Mouse (Mus musculus): ENCODE results near the gene As3mt.
A peak's percentile ranks its signal among the peaks of the same experiment; 100 is the strongest.
"Not testable (repeated sequence)": the region's sequence is repeated elsewhere in the genome, so short reads cannot be mapped to it uniquely, and the experiment has no call there.

Gene As3mt

DNA sequence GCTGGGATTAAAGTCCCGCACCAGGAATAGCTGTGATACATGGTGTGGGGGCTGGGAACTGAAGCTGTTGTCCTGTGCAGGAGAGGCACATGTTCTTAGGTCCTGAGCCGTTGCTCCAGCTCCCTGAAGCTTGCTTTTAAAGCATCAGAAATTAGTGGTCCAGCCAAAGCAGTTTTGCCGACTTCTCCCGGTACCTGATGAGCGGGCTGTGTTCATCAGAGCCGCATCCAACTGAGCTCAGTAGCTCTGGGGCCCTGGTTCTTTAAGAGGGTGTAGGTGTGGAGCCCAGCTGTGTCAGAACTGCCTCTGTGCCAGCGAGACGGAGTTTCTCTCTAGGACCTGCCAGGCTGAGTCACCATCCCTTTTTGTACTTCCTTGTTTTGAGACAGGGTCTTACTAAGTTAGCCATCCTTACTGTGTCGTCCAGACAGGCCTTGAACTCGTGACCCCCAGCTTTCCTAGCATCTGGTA, 8.2 kb upstream of the As3mt start:
- no peak for DNase-seq (ENCODE audit: low spot score in 2 of 2)

DNA sequence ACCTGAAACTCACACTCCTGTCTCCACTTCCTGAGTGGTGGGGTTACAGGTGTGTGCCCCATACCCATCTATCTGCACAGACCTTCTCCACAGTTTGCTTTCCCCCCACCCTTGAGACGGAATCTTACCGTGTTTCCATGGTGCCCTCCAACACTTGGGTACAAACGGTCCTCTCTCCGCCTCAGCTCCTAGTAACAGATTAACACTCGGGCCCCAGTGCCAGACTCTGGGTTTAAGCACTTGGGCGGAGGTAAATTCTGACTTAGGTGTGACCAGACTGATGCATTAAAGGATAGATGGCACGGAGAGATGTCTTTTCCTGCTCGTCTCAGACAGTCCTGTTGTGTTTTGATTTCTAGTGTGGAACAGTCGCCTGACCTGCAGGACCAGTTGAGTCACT, 6.1 kb upstream of the As3mt start:
- DNase-seq (ENCODE audit: low spot score in 2 of 2) = no peak

DNA sequence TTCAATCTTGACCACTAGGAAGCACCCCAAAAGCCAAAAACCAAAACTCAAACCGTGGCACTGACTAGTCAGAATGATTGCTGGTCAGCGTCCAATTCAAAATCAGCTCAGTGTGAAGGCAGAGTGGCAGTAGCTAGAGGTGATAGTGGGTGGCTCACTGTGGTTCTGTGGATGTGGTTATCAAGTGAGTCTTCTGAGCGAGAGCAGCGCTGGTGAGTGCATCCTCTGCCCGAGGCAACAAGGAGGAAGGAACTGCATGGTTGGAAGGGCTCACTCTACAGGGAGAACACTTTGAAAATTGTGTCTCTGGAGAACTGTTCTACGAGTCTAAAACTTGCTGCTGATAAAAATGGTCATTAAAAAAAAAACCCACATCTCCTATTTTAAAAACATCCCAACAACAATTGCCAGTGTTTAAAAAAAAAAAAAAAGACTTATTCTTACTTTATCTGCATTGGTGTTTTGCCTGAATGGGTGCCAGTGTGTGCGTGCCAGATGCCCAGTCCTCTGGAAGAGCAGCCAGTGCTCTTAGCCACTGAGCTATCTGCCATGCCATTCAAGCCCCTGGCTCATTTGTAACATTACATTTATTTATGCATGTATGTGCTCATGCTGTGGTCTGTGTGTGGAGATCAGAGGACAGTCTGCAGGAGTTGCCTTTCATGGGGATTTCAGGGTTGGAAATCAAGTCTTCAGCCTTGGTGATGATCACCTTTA, 1.3 kb upstream of the As3mt start:
- peak in 1 of 2 experiments; percentile 32 for DNase-seq (ENCODE audit: low spot score in 2 of 2)

DNA sequence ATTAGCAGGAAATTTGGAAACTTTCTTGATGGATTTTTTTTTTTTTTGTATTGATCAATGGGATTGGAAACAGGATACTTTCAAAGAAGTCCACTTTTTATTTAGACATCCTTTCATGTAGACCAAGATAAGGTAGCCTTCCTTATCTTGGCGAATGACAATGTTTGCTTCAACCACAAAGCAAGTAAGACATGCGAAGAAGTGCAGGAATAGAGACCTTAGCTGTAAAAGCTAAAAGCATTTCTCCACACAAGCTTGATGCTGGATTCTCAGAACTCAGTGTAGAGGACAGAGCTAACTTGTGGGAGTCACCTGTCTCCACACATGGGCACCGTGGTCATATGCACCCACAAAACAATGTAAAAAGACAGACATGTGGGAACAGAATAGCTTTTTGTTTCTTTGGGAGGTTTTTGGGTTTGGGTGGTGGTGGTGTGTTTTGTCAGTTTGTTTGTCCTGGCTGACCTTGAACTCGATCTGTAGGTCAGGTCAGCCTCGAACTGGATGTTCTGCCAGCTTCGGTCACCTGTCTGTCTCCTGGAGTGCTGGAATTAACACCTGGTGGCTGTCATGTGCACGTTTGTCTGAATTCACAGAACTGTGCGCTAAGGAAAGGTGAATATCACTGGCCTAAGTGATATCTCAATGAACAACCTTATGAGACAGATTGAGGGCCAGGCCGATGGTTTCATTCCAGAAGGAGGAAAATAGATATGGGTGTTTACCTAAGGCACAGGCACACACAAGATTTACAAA, 540 bp upstream of the As3mt start:
- no peak for DNase-seq (ENCODE audit: low spot score in 2 of 2)

DNA sequence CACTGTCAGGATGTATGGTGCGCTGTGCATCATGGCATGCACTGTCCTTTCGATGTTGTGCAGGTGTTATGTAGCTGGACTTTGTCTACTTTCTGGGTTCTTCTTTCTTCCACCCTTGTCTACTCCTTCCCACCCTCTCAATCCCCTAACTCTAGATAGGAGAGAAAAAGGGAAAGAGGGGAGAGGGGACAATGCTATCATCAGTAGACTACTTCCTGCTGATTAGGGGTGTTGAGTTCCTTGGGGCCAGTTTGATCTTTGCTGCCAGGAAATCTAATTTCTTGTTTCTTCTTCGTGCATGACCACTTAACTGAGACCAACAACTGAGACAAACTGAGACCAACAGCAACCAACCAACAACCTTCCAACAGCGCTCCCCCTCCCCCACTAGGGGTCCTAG, 3.4 kb downstream of the As3mt start:
- DNase-seq (ENCODE audit: low spot score in 2 of 2) = no peak

DNA sequence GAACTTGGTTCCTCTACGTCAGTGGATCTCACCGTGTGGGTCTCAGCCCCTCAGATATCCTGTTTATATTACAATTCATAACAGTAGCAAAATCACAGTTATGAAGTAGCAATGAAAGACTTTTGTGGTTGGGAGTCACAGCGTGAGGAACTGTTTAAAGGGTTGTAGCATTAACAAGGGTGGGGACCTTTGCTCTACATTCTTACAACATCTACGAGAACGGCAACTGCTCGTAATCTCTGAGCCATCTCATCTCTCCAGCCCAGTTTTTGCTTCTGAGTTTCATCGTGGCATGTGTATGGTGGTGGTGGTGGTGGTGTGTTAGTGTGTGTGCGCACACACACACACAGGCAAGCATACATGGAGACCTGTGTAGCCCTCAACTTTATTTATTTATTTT, 7.0 kb downstream of the As3mt start:
- DNase-seq (ENCODE audit: low spot score in 2 of 2) = no peak

DNA sequence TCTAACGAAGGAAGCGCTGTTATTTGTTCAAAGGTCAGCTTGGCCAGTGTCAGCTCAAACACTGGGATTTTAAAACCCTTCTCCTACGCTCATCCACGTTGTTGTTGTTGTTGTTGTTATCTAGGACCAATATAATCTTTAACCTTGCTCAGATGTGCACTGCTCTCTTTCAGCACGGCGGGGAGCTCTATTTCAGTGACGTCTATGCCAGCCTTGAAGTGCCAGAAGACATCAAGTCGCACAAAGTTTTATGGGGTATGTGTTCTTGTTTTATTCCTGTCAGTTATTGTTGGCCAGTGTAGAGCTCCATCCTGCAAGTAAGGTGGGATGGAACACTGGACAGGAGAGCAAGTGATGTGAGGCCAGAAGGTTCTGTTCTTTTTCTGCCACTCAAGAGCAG, 7.8 kb downstream of the As3mt start:
- DNase-seq (ENCODE audit: low spot score in 2 of 2) = no peak

DNA sequence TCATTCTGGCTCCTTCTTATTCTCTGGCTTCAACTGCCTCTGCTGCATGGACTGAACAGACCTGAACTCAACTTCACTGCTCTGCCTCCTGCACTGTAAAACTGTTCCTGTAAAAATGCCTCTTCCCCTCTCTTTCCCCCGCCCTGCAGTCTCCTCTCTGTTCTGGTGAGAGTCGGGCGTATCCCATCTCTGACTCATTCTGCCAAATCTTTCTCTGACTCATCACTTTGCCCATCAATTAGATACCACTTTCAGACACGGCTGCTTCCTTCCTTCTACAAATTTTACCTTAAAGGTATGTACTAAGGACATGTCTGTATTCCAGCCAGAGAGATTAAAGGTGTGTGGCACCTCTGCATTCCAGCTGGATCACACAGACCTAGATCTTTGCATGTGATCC, 10.9 kb downstream of the As3mt start:
- no peak for DNase-seq (ENCODE audit: low spot score in 2 of 2)

DNA sequence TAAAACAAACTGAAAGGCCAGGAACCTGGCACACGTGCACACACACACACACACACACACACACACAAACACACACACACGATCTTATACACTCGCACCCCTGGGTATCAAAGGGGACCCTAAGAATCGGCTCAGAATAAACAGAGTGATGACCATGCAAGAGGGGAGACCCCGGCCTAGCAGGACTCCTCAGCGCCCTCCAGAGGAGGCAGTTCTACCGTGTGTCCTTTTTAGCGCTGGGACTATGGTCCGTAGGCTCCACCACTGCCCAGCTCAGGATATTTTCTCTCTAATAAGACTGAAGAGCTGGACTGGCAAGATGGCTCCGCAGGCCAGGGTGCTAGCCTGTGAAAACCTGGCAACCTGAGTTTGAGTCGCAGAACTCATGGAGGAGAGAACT, 17.2 kb downstream of the As3mt start:
- no peak for DNase-seq (ENCODE audit: low spot score in 2 of 2)

DNA sequence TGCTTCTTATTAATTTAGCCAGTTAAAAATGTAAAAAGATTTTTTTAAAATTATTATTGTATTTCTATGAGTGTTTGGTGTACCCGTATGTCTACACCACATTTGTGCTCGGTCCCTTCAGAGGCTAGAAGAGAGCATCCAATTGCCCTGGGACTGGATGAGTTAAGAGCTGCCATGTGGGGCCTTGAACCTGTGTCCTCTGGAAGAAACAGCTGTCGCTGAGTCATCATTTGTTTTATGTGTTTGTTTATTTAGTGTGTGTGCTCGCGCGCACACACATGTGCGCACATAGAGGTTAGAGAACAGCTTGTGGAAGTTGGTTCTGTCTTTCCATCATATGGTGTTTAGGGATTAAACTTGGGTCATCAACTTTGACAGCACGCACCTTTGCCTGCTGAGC, 18.9 kb downstream of the As3mt start:
- no peak for DNase-seq (ENCODE audit: low spot score in 2 of 2)

DNA sequence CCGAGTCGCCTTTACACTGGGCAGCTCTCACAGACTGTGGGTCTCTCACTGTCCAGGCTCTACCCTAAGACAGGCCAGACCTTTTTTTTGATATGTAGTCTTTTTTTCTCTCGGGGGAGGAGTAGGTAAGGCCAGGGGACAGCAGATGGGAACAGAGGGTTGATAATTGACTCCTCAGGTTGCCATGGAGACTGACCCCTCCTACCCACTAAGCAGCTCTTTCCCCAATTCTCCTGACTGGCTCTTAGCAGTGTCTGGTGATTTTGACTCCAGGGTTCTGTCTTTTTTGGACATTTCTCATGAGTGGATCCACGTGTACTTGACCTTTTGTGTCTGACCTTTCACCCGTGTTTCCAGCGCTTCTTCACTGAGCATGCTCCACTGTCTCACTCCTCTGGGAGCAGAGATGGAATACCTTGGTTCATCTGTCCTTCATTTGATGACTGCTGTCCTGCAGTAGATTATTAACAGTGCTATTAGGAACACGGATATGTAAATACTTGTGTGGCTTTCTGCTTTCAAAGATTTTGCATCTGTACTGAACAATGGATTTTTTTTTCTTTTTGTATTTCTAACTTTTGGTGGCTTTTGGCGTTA, 20.0 kb downstream of the As3mt start:
- no peak for DNase-seq (ENCODE audit: low spot score in 2 of 2)

DNA sequence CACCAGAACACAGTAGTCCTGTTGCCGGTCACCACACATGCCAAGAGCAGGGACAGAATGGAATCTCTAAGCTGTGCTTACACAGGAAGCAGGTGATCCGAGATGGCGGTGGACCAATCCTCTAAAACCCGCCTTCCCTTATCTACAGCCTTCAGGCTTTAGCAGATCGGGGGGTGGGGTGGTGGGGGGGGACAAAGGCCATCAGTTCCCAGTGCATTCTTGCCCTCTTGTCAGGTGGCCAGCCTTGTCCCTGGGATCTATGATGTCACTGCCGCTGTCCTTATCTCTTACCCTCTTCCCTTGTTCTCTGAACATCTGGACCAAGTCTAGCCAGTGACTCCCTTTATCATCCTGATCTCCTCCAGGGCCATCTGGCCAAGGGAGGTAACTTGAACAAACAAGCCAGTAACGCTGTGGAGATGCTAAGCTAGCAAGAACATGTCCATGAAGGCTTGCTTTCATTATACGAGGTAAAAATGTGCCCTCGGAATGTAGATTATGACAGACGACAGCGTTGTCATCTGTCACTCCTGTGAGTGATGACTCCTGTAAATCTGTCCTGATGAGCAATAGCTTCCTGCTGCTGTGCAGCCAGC, 20.8 kb downstream of the As3mt start:
- no peak for DNase-seq (ENCODE audit: low spot score in 2 of 2)

DNA sequence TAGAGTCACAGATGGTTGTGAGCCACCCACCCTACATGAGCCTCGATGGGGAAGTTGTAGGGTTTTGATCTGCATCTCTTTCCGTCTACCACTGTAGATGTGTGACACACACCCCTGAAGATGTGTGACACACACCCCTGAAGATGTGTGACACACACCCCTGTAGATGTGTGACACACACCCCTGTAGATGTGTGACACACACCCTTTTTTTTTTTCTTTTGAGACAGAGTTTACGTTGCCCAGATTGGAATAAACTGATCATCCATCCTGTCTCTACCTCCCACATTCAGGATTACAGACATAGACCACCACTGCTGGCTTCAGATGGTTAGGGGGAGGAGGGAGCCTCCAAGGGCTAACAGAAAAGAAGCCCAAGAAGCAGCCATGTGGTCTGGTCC, 21.7 kb downstream of the As3mt start:
- no peak for DNase-seq (ENCODE audit: low spot score in 2 of 2)

DNA sequence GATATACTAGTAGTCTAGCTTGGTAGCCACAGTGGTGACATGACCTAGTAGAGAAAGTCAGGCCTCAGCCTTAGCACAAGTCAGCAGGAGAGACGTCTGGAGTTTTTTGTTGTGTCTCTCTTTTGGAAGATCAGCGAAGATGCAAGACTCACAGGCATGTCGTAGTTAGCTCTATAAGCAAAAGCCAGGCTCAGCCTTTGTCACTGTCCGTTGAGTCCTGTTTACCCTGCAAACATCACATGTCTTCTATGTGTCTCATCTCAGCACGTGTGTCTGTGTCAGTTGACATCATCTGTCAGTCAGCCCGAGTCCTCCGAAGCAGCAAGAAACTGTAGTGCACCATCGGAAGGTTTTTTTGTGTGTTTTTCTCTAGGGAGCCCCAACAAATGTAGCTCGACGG, 24.1 kb downstream of the As3mt start:
- no peak for DNase-seq (ENCODE audit: low spot score in 2 of 2)

DNA sequence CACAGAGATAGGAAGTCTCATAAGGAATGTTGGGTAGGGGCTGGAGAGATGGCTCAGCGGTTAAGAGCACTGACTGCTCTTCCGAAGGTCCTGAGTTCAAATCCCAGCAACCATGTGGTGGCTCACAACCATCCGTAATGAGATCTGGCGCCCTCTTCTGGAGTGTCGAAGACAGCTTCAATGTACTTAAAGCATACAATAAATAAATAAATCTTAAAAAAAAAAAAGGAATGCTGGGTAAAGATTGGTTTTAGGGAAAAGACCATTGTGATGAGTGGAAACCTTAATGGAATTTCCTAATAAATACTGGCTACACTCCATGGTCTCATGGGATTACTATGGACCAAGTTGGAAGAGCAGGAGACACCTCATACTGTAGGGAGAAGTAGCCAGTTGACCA, 25.4 kb downstream of the As3mt start:
- not testable (repeated sequence) for DNase-seq (ENCODE audit: low spot score in 2 of 2)

DNA sequence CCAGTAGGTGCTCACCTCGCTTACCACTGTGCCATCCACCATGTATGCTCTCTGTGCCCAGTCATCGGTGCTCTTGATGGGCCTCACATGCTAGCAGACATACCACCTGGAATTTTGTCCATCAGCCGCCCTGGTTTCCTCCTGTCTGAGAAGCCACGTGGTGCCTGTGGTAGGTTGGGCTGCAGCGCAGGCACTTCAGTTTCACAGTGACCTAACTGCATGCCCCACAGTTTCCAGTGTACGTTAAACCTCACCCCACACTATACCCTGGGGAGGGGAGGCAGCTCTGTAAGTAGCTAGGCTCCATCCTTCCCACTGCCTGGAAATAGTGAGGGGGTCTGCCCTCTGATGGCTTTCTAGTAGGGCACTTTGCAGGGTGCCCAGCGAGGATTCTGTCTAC, 26.4 kb downstream of the As3mt start:
- DNase-seq (ENCODE audit: low spot score in 2 of 2) = no peak

DNA sequence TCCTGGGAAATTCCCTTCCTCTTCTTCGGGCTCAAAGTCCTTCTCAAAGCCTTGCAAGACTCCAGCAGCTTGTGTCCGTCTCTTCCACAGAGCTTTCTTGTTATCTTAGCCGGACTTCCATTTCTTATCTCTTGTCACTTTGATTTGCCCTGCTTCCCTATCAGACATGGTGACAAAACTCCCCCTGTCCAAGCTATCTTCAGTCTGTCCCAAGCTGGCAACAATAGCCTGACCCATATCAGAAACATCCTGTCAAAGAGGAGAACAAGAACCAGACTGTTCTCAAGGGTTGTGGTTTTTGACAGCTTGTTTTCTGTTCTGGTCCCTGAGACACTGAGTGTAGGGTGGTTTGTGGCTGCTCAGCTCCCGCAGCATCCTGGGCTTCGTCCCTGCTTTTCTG, 28.0 kb downstream of the As3mt start:
- no peak for DNase-seq (ENCODE audit: low spot score in 2 of 2)

DNA sequence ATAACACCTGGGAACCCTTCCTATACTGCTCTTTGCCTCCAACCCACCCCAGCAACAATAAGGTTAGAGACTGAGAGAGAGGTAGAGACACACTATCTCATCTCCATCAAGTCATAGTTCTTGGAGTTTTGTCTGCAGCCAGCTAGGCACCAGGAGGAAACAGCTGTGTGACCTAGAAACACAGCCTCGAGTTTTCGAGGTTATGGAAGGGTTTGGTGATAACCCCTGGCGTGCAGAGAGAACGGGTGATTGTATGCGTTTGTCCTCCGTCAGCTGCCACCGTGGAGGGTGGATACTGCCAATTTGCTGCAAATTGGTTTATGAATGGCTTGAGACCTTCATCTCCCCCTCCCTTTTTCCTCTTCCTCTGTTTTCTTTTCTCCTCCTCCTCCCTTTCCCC, 29.8 kb downstream of the As3mt start:
- no peak for DNase-seq (ENCODE audit: low spot score in 2 of 2)

DNA sequence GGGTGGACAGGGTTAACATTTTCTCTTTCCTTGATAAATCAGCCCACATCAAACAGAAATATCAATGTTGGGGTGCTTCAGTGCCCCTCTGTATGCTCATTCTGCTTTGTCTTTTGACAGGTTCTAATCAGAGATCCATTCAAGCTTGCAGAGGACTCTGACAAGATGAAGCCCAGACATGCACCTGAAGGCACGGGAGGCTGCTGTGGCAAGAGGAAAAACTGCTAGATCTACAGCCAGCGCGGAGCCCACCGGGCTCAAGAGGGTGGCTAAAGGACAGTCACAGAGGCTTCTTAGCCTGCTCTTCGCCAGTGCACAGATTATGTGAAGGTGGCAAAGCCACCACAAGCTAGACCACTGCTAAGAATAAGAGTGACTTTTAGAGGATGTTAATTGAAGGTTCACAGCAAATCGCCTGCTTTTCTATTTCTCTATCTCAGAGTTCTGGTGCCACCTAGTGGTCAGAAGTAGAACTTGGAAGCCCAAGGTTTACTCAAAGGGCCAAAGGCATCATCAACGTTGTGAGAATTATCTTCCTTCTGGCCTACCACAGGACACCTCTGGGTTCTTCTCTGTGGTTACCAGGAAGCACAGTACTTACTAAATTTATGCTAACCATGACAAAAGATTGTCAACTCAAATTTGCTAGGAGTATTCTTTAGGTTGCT, 33.2 kb downstream of the As3mt start:
- peak; percentile 50 to 78 for DNase-seq (ENCODE audit: low spot score in 2 of 2)

DNA sequence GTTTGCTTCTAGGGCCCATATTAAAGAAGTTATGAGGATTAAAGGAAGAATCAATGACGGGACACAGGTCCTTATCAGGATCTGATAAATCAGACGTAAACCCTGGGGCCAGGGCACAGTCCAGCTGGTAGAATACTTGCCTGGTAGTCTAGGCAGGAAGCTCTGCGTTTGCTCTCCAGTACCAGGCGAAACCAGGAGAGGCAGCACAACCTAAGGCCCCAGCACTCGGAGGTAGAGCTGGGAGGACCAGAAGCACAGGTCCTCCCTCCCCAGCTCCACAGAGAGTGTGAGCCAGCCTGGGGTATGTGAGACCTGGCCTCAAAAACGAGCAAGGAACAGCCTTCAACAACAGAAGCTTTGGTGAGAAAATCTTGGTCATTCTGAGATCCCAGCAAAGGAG, 34.3 kb downstream of the As3mt start:
- no peak for DNase-seq (ENCODE audit: low spot score in 2 of 2)

DNA sequence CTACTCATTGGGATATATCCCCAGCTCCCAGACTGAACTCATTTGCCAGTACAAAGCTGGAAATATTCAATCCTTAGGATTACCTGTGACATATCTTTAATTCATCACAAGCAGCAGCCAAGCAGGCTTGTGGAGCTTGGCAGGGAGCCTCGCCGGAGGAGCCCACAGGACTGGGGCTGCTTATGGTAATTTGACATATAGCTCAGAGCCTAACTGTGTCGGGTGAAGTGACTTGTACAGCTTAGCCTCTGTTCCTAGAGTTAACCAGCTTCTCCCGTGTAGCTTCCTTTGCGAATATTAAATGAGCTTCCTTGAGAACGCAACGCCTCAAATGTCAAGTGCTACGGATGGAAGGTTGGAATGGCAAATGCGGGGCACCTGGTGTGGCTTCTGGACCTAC, 37.4 kb downstream of the As3mt start:
- no peak for DNase-seq (ENCODE audit: low spot score in 2 of 2)

DNA sequence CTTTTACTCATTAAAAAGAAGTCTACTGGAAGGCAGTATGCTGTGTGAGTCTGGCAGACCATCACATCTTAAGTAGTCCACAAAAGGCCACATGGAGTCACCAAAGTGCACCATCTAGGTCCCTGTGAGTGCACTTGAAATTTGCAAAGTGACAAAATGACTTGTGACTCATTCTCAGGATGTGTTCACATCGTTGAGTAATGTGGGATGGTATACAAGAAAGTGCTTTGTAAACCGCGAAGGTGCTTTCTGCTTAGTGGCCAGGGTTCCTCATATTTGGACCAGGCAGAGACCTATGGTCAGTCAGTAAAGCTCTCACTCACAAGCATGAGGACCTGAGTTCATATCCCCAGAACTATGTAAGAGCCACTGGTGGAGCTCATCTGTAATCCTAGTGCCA, 40.5 kb downstream of the As3mt start:
- no peak for DNase-seq (ENCODE audit: low spot score in 2 of 2)
